In genomic region chr2:139966288-139966687, GRCm38 (mm10) we compare ENCODE assay signal across 8 mouse cellular contexts.
DNase-seq lines count a peak whose midpoint lies in the region; ATAC-seq lines count a peak whose summit lies in the region.

No protein-coding gene starts in this region.

- H3K4me1 ChIP-seq in hindbrain, embryonic 14.5 days (replicated peaks; ENCODE audit: control insufficient read depth, insufficient read depth, low read length): no peaks in the 10 kb centered on the region
- no peaks in the 10 kb centered on the region for H3K4me1 ChIP-seq in hindbrain, embryonic 13.5 days (replicated peaks)

- ATAC-seq in hindbrain, embryonic 14.5 days (ENCODE audit: low FRiP score): no peak
- ATAC-seq in hindbrain, embryonic 13.5 days (ENCODE audit: low FRiP score): no peak
- ATAC-seq in megakaryocyte progenitor cell, adult 5-6 weeks (replicated peaks; ENCODE audit: poor library complexity): peak; percentile 87
- no peak for ATAC-seq in activated CD4-positive, CD25-positive, alpha-beta regulatory T cell, adult 4 months

- H3K9me3 ChIP-seq in hindbrain, embryonic 14.5 days (ENCODE audit: control insufficient read depth, low read length): no peaks in the 10 kb centered on the region
- H3K9me3 ChIP-seq in hindbrain, embryonic 13.5 days: no peaks in the 10 kb centered on the region

- no peaks in the 10 kb centered on the region for H3K27me3 ChIP-seq in hindbrain, embryonic 14.5 days (ENCODE audit: control insufficient read depth, insufficient read depth, low read length)
- no peaks in the 10 kb centered on the region for H3K27me3 ChIP-seq in hindbrain, embryonic 13.5 days

- no peak overlapping the region for H3K4me2 ChIP-seq in hindbrain, embryonic 14.5 days (replicated peaks)
- no peak overlapping the region for H3K4me2 ChIP-seq in hindbrain, embryonic 13.5 days

- peak; percentile 41 for DNase-seq in hindbrain, embryonic 14.5 days (ENCODE audit: low spot score)
- DNase-seq in 416B (ENCODE audit: low read depth): peak; percentile 84
- DNase-seq in ES-CJ7 (ENCODE audit: low read depth, low spot score): peak; percentile 73
- peak; percentile 44 for DNase-seq in c-Kit-positive CD71-positive TER-119-negative erythroid progenitor cells, embryonic 14.5 days (ENCODE audit: low read depth)
- peak; percentile 82 for DNase-seq in induced T-regulatory cell, adult 2 months (ENCODE audit: low read depth)

- no peaks in the 10 kb centered on the region for H3K36me3 ChIP-seq in hindbrain, embryonic 14.5 days (replicated peaks; ENCODE audit: control insufficient read depth, insufficient read depth)
- H3K36me3 ChIP-seq in hindbrain, embryonic 13.5 days: no peaks in the 10 kb centered on the region

- H3K9ac ChIP-seq in hindbrain, embryonic 14.5 days: no peak overlapping the region
- no peak overlapping the region for H3K9ac ChIP-seq in hindbrain, embryonic 13.5 days

- H3K4me3 ChIP-seq in hindbrain, embryonic 14.5 days (replicated peaks; ENCODE audit: low read length): no peak overlapping the region
- no peak overlapping the region for H3K4me3 ChIP-seq in hindbrain, embryonic 13.5 days

- no peak overlapping the region for H3K27ac ChIP-seq in hindbrain, embryonic 14.5 days
- H3K27ac ChIP-seq in hindbrain, embryonic 13.5 days: no peak overlapping the region

- 63% methylated on average over 3 of the region's 3 CpGs for WGBS in hindbrain, embryonic 14.5 days
- WGBS in hindbrain, embryonic 13.5 days: 59% methylated on average over 3 of the region's 3 CpGs
